Mouse (Mus musculus) hindlimb bud, embryonic 11.5 days (tissue): Measurements from ENCODE around the gene Hck.

Experiments
- DNase-seq: peaks from one replicate; pipeline ENCODE4 v3.0.0-alpha.2; 2012; ENCODE audit warnings: low read depth, low spot score; ENCODE audit errors: extremely low spot score

The Hck gene

DNA sequence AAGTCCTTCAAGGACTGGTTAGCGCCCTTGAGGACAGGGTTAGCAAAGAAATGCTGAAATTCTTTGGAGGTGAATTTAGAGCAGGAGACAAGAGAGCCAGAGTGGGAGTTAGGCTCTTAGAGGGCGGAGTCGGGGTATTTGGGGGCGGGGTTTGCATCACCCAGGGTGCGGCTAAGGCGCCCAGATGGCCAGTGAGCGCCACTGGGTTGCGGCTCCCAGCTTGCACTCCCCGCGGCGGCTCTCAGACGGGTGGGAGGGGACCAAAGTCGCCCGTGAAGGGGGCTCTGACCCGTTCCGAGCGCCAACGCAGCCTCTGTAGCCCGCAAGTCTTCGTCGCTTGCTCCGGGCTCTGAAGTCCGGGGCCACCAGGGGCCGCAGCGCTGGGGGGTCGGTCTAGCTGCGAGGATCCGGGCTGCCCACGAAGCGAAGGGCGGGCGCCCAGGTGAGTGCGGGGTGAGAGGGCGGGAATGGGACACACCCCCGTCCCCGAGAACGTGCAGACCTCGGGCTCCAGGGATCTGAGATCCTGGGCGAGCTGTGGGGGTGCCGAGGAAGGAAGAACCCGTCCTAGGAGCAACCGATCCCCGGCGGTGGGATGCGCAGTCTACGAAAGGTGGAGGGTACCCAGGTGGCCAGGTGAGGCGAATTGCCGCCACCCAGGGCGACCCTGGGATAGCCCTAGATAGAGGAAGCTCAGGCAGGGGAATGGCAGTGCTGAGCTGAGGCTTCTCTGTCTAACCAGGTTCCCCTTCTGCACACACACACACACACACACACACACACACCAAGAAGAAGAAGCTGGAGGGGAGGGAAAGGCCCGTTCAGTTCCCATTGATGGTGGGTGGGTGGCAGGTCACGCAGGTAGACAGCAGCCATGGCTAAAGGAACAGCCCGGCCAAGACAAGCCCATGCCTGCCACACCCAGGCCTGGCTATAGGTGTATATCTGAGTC is at the start of gene Hck:
TSS of gene Hck (plus strand) at position 156 of the 952 bp plus-strand sequence.
- DNase-seq: no peak

DNA sequence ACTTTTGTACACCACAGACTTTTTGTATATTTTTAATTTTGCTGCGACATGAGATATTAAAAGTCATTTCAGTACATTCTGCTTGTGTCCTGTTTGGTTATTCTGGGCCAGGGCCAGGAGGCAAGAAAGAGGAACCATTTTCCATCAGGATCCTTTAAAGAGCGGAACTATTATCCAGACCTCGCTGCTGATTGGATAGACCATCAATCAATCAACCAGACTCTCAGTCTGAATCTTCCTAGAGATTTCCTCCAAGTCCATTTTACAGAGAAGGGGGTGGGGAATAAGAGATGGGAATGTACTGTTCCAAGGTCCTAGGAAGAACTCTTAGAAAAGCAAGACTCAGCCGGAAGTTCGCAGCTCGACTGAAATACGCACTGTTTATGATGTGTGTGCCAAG is 48.1 kb upstream of the Hck start:
- no peak for DNase-seq

GRCm38 (mm10) chr2:153063394-153063793 is 44.9 kb upstream of the Hck start:
- no peak for DNase-seq

DNA sequence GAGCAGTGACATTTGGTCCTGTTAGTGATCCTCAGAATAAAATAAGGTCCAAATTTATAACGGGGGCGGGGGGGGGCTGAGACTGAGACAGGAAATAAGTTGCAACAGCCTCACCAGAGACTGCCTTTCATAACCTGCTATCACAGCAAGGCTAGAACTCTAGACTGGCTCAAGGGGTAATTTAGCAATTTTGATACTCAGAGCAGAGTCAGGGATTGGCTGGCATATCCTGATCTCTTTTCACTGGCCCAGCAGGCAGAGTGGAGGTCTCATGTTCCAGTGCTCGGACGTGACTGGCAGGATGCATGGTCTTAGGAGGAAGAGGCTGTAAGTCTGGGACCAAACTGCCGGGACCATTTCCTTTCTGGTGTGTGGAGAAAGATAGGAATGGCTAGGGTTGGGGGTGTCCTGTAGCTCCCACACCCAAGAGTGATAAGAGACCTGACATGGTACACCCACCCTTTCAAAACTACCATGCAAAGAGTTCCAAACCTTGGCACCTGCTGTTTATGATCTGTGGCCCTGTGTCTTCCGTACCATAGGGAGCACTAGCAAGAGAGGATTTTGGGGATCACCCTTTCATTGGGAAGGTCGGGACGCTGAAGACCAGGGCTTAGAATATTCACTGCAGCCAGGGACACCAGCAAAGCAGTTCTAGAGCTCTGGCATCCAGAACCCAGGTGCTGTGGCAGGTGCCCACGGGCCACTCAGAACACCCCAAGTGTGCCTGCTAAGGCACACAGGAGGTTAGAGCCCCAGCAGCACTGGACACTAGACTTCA is 43.9 kb upstream of the Hck start:
- no peak for DNase-seq

- no peak for DNase-seq
Measured at GRCm38 (mm10) chr2:153065747-153066508, 42.3 kb upstream of the Hck start, which contains the start of gene Ccm2l. Gene Ccm2l, plus strand, starts transcription at chr2:153065955.

- DNase-seq: no peak
Measured at GRCm38 (mm10) chr2:153066991-153067390, 41.3 kb upstream of the Hck start.

DNA sequence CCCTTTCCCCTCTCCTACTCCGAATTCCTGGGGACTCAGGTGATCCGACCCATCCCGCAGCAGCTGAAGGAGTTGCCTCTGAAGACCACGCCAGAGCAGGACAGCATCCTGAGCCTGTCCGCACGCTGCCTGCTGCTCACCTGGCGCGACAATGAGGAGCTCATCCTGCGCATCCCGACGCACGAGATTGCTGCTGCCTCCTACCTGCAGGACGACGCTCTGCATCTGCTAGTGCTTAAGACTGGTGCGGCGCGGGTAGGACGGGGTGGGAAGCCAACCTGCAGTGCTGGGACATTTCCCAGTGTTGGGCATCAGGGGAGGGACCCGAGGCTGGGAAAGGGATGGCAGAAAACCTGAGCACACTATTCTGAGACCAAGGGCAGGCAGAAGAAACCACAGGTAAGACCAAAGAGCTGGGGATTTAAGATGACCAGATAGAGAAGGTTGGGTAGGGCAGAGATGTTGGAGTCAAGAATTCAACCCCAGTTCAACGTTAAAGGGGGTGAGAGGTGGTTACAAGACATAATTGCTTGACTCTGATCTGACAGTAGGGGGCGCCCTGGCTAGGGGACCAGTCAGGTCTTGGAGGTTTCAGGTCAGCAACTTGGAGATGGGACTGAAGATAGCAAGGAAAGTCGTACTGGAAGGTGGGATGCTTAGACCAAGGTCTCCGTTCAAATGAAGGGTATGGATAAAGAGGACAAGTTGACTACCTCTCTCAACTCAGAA is 37.3 kb upstream of the Hck start:
- no peak for DNase-seq

- DNase-seq: no peak
Measured at GRCm38 (mm10) chr2:153071491-153072184, 36.6 kb upstream of the Hck start.

GRCm38 (mm10) chr2:153074651-153075050 is 33.6 kb upstream of the Hck start:
- no peak for DNase-seq

GRCm38 (mm10) chr2:153075961-153076360 is 32.3 kb upstream of the Hck start:
- no peak for DNase-seq

- DNase-seq: peak; percentile 94
Measured at GRCm38 (mm10) chr2:153080841-153081523, 27.3 kb upstream of the Hck start.

DNA sequence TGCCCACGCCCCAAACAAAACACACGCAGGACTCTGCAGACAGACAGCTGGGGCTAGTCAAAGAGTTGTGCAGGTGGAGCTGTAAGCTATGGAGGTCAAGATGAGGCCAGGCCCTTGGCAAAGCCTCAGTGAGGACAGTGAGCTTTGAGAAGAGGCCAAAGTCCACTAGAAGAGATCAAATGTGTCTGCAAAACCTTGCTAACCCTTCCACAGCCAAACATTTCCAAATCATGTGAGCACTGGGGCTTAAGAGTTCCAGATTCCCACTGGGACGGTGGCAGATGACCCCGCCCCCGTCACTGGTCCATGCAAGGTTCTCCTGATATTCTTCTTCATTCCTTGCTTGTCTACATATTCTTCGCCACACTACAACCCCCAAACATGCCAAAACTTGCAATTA is 26.4 kb upstream of the Hck start:
- no peak for DNase-seq

- DNase-seq: no peak
Measured at GRCm38 (mm10) chr2:153083275-153083674, 25.0 kb upstream of the Hck start.

DNA sequence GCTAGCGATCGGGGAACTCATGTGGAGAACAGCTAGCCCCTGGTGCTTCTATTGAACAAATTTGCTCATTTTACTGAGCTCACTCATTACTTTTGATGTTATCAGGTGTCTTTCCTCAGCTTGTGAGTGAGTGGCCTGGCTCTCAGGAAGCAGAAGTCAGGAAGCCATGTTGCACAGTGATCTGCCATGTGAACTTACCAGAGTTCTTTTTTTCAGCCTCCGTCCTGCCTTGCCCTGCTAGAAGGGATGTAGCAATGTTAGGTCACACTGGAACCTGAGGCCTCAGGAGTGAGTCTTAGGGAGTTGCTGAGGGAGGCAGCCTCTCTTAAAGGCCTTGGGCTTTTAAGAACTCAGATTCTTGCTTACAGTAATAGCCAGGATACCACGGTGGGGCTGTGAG is 24.4 kb upstream of the Hck start:
- DNase-seq: no peak

- DNase-seq: no peak
Measured at GRCm38 (mm10) chr2:153084261-153084976, 23.8 kb upstream of the Hck start.

DNA sequence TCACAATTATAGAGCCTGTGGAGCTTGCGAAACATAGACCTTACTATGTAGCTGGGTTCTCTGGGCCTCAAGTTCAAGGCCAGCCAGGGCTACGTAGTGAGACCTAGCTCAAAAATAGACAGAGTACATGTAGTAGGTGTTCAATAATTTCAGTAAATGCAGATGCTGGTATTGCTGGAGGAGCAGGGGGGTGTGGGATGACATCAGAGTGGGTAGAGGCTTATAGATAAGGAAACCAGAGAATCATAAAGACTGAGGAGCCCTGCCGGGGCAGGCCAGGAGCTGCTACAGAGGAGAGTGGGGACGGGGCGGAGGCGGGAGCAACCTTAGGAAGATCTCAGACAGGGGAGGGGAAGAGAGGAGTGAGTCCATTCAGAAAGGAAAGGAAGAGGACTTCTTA is 22.7 kb upstream of the Hck start:
- no peak for DNase-seq

GRCm38 (mm10) chr2:153086166-153086565 is 22.1 kb upstream of the Hck start:
- no peak for DNase-seq

DNA sequence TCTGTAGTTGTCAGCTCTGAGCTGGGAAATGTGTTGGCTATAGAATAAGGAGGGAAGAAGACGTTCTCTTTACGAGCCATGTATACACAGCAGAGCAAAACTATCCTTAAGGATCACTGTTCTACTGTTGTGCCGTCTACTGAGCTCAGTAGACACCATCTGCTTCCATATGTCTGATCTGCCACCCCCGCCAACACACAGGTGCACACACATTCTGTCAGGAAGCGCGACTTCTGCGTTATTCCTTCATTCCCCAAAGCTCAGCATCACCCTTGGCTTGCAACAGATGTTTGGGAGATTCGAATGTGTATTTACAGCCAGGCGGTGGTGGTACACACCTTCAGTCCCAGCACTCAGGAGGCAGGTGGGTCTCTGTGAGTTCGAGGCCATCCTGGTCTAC is 21.2 kb upstream of the Hck start:
- DNase-seq: no peak

- DNase-seq: no peak
Measured at GRCm38 (mm10) chr2:153089316-153089715, 19.0 kb upstream of the Hck start.
